Mouse (Mus musculus) kidney, postnatal 10 days (tissue): ENCODE data around the gene Slc27a1.

ENCODE experiments used
- DNase-seq: peaks from one replicate; pipeline ENCODE4 v3.0.0; 2021; ENCODE audit warnings: mixed read lengths

The Slc27a1 gene

DNA sequence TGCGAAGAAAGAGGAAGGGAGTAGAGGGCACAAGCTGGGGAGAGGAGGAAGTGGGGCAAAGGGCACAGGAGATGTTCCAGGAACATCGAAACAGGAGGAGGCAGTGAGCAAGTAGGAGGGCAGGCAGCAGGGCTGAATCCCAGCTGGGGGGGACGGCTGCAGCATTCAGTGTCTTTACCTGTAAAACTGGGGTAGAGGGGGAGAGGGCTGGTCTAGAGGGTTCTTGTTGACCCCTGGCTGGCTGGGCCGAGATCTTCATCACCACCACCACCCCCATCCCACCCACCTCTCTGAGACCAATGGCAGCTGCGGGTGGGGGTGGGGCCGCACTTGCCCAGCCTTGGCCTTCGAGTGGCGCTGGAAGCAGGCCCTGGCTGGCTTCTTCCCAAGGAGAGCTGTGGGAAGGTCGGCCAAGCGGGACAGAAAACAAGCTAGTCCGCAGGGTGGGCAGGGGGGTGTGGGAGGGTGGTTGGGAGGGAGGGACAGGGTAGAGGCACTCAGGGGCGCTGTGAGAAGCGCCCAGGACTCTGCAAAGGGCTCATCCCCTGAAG, at the start of gene Slc27a1:
Gene Slc27a1 (plus strand): TSS at position 496 of the 551 bp plus-strand sequence.
- DNase-seq = peak; percentile 88

DNA sequence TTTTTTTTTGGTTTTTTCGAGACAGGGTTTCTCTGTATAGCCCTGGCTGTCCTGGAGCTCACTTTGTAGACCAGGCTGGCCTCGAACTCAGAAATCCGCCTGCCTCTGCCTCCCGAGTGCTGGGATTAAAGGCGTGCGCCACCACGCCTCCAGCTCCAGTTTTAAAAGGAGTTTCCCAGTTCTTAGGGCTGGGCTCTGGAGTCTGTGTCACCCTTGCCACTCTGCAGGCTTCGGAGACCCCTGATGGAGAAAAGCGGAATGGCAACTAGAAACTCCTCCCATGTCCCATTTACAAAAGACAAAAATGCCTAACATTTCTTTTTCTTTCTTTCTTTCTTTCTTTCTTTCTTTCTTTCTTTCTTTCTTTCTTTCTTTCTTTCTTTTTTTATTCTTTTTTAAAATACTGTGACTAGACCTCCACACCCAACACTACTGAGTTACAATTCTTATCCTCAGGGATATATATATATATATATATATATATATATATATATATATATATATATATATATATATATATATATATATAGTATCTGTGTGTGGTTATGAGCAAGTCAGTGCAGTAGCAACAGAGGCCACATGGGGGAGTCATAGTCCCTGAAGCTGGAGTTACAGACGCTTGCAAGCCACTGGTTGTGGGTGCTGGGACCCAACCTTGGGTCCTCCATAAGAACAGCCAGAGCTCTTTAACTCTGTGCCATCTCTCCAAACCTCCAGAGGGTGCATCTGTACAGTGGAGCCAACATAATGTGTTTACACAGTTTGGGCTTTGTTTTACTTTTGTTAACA, 49.5 kb upstream of the Slc27a1 start:
- DNase-seq = peak; percentile 84

DNA sequence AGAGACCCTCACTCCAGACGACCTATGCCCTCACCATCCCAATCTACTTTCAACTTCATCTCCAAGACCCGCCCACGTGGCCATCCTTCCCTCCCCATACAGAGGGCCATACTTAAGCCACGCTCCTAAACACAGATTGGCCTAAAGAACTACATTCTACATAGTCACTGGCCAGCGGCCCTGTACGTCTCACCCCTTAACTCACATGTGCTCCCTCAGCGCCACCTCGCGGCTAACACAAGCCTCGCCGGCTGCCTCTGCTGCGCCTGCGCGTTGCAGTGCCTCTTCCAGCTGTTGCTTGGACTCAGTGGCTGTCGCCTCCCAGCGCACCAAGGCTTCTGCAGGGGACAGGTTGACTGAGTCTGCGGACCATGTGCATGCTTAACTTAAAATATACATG, 47.0 kb upstream of the Slc27a1 start:
- peak; percentile 98 for DNase-seq

DNA sequence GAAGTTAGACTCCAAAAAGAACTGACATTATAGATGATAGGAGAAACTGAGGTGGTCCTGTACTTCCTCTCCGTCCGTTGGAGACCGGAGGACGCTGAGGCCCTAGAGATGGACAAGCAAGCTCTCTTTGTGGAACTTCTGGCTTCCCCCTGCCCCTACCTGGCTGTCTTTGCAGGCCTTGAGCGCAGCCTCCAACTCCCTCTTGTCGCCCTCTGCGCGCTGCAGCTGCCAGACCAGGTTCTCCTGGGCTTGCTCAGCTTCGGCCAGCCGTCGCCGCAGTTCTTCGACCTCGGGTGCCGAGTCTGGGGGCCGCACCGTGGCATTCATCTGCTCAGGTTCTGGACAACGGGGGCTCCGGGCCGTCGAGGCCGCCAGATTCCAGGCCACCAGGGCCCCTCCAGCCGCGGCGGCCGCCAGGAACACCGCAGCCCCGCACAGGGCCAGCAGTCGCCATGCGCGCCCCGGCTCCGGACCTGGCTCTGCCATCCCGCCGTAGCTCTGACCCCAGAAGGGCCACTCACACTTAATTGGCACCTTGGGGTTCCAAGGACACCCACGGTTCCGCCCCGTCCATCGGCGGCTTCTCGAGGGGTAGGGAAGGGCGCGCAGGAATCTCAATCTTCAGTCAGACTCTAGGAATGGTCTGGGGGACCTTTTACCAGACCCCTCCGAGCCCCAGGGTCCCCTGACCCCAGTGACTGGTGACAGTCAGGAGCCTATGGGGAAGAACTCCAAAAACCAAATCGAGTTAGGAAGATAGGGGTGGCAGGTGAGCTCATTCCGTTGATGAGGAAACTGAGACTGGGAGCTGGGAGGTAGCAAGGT, 43.2 kb upstream of the Slc27a1 start, which contains the start of gene Ccdc194:
Gene Ccdc194 (minus strand): TSS at position 486 of the 825 bp plus-strand sequence.
- DNase-seq = no peak

DNA sequence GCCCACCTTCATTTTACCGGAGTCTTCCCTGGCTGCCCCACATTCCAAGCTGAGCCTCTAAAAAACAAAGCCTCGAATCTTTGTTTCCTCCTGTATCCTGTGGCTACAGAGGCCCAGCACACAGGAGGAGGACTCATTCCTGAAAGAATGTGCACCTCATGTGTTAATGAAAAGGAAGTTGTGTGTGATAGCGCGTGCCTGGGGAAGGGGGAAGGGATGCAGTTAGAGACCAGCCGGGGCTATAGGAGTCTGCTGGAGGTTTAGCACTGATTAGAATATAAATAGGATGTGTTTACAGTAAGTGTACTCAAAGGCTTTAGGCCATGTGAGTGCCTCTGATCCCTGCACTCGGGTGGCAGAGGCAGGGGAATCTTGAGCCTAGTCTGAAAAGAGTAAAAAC, 42.4 kb upstream of the Slc27a1 start:
- peak; percentile 37 for DNase-seq

DNA sequence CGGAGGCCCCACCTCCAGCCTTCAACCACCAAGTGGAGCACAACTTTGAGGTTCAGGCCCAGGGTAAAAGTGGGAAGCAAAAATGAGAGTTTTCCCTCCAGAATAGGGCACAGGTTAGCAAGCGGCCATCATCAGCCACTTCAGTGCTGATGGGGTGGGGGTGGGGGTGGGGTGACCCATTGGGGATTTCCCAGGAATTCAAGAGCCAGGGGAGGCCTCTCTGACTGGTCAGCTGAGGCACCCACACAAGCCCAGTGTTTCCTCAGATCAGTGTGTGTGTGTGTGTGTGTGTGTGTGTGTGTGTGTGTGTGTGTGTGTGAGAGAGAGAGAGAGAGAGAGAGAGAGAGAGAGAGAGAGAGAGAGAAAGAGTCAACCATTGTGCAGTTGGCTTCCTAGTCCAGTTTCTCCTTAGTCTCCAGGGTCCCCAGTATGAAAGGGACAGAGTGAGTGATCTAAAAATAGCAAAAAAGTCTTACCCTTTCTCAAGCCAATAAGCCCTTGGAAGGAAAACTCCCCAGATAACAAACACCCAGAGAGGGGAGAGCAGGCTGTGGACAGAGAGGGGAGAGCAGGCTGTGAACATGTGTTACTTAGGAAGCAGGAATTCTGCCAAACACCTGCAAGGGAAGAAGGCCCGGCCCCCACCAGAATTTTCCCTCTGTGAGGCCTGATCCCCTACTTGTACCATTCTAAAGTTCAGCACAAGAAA, 41.4 kb upstream of the Slc27a1 start:
- no peak for DNase-seq

DNA sequence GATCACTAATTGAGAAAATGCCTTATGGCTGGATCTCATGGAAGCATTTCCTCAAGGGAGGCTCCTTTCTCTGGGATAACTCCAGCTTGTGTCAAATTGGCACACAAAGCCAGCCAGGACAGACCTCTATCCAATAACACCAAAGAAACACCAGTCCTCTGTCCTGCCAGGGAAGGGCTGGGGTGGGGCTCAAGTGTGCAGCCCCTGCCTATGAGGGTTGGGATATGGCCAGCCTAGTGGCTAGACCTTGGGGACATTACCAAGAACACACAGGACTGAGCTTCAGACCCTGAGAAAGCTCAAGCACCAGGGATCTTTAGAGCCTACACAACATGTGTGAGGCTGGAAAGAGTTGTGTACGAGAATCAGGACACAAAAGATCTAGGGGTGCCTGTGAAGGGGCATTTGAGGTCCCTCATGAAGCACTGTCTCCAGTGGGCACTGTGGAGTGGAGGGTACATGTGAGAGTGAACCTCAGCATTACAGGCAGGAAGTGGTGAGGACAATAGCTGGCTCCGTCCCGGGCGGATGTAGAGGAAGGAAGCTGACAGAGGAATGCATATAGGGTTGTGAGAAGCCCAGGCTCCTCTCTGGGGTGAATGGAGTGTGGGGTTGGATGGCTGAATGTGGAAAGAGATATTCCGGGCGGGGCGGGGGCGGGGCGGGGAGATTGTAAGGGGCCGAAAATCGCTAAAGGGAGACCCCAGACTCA, 40.2 kb upstream of the Slc27a1 start:
- peak; percentile 73 for DNase-seq

DNA sequence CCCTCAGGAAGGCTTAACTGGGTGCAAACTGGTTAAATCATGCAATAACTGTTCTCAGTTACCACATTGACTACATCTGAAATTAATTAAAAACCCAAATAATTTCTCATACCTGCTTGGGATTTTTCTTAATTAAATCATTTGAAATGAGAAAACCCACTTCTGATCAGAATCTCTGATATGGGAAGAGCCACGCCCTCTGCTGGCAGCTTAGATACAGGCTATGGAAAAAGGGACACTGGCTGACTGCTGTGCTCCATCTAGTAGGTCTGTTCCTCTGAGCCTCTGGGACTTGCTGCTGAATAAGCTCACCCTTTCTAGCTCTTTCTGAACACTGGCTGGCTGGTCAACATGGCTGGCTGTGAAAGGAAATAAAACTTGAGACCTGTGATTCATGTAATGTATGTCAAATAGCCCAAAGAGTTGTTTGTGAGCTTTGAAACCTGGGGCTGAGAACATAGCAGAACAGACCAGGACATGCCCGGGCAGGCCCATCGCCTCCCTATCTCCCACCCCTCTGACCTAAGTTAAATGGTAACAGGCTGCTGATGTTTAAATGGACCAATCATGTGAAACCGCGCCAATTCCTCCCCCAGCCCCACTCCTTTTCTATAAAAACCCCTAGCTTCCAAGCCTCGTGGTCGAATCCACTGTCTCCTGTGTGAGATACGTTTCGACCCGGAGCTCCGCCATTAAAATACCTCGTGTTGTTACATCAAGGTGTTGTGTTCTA, 37.8 kb upstream of the Slc27a1 start:
- DNase-seq = peak; percentile 67

DNA sequence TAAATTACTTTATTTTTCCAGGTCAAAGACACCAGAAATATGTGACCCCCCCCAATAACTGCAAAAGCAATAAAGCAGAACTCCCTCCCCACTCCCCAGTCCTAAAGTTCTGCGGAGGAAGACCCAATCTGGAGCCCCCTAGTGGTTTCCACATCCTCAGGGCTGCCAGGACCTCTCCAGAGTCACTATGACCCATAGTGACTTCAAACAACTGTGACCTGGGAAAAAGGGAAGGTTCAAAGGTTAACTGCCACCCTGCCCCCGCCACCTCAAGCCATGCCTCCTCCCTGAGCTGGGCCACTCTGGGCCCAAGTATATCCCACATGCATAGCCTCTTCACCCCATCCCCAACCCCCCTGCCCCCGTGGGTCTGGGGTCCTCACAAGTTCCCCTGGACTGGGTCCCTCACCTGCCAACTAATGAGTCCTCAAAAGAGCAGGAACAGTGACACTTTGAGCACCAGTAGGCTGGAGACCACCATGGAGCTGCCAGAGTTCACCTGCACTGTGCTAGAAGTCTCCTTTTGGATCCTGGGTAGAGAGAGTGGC, 34.3 kb upstream of the Slc27a1 start:
- peak; percentile 28 for DNase-seq

DNA sequence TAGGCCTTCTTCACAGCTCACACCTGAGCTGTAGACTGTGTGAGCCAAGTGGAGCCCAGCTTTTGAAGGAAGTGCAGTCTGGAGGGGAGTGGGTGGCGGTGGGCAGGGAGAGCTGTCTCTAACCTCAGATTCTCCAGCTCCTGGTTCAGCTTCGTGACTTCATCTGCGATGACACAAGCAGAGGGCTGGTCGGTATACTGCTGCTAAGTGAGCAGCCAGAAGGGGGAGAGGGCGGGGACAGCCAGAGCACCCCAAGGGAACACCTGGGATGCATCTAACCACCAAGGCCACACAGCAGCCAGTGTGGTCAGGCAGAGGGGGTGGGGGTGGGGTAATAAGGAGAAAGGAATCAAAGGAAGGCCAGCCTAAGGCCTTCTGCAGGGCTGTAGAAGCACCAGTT, 33.0 kb upstream of the Slc27a1 start:
- DNase-seq = no peak

DNA sequence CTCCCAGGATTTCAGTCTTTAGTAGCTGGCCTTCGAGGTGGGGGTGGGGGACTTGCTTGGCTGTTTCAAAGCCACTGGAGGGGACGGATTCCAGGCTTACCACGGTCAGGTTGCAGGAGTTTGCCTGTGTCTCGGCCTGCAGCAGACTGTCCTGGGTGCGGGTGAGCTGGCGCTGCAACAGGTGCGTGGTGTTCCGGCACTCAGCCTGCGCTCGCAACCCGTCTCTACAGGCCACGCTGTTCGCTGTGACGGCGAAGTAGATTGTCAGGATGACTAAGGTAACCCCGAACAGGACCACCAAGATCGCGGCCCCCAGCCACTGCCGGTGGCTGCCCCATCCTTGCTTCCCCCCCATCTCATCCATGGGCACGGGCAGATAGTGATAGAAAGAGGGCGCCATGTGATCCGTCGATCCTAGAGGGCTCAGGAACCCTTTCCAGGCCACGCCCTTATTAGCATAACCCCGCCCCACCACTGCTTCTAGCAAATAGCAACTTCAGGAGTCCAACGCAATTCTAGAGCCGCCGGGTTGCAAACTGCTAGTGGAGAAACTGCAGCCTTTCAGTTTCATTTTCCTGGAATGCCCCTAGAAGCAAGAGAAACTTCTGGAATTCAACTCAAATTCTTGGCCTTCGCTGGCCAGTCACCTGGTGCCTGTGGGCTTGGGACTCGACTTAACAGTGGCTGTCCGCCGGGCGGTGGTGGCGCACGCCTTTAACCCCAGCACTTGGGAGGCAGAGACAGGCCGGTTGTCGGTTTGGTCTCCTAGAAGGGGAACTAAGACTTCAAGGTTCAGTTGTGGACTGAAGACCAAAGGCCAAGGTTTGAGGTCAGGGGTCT, 31.4 kb upstream of the Slc27a1 start, which contains the start of gene Bst2:
Gene Bst2 (minus strand): TSS at position 429 of the 840 bp plus-strand sequence.
- peak; percentile 93 for DNase-seq

DNA sequence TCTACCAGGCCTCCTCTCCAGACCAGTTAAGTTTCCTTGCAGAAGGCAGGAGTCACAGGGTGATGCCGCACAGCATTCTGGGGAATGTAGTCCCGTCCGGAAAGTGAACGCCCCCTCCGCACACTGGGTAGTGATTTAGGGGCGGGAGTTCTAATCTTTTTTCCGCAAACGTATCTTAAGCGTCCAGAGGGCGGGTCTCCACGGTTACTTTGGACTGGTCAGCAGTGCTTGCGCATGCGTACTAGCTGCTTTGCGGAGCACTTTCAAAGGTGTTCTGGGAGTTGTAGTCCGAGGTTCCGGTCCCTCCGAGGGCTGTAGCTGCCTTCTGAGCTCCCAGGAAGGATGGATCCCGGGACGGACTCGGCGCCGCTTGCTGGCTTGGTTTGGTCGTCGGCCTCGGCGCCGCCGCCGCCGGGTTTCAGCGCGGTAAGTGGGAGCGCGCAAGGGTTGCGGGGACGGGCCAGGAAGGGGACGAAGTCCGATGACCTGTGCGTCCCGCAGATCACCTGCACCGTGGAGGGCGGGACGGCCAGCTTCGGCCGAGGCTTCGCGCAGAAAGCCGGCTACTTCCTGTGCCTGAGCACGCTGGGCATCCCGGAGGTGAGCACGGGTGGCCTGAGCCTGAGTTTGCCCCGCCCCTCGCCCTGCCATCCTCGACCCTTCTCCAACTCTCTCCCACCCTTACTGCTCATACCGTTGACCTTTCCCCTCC, 25.9 kb upstream of the Slc27a1 start, which contains the start of gene Mvb12a:
Gene Mvb12a (plus strand): TSS at position 291 of the 712 bp plus-strand sequence.
- DNase-seq = peak; percentile 97

DNA sequence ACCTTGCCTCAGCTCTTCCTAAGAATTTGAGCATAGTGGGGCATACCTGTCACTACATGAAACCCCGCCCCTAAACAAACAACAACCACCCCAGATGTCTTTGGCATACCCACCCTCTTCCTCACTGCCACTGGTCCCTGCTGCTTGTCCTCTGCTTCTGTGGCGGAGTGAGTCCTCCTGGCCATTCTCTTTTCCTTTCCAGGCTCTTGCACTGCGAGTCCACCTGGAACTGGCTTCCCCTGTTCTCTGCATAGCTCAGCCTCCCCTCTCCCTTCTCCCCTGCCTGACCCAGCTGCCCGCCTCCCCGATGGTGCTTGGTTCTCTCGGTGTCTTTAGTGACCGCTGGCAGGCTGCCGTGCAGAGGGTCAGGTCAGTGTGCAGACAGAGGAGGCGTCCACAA, 24.9 kb upstream of the Slc27a1 start:
- DNase-seq = no peak

DNA sequence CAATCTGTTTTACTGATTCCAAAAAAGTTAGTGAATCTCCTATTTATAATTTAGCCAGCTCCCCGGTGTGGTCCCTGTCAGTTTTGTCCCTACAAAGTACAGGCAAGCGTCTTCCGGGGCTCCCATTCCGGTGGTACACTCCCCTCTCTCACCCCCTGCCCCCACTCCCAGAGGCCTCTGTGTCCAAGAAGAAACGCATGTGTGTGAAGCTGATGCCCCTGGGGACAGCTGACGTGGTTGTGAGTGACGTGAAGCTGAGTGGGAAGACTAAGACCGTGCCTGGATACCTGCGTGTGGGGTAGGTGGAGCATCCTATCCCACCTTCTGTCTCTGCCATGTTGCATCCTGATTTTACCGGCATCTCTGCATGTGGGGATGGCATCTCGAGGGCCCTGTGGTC, 23.6 kb upstream of the Slc27a1 start:
- DNase-seq = no peak

DNA sequence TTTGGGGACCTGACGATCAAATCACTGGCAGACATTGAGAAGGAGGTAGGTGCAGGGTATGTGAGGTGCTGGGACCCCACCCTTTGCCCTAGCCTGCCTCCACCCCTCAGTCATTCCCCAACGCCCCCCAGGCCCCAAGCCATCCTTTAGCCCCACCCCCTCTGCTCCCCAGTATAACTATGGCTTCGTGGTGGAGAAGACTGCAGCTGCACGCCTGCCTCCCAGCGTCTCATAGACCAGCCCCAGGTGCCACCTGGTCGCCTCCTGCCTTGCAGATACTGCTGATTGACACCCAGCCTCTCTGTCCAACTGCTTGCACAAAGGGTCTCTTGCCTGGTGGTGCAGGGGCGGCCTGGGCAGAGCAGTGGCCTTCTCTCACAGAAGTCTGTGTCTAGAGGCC, 21.1 kb upstream of the Slc27a1 start:
- no peak for DNase-seq

DNA sequence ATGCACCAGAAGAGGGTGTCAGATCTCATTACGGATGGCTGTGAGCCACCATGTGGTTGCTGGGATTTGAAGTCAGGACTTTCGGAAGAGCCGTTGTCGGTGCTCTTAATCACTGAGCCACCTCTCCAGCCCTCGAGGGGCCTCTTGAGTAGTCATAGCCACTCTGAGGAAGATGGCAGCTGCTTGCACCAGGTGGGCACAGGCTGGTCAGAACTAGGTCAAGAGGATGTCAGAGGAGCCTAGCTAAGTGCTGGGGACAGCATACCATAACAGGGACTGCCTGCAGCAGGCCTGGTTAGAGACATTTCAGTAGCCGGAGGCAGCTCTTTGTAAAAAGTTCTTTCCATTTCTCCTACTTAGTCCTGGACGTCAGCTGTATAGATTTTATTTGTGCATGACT, 17.9 kb upstream of the Slc27a1 start:
- DNase-seq = no peak

DNA sequence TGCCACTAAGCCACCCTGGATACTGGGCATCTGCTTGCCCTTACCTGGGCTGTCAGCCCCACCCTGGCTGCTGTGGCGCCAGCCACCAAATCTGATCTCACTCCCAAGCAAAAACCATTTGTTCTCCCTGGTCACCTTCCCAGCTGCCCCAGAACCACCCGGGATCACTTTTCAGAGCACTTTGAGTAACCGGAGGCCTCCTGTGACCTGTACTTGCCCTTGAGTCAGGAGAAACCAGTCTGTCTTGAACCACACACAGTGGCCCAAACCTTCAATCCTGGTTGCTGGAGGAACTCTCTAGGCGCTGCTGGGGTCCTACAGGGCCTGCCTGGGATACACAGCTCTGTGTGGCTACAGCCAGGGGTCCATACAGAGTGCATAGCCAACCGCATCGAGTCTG, 15.9 kb upstream of the Slc27a1 start:
- DNase-seq = no peak

DNA sequence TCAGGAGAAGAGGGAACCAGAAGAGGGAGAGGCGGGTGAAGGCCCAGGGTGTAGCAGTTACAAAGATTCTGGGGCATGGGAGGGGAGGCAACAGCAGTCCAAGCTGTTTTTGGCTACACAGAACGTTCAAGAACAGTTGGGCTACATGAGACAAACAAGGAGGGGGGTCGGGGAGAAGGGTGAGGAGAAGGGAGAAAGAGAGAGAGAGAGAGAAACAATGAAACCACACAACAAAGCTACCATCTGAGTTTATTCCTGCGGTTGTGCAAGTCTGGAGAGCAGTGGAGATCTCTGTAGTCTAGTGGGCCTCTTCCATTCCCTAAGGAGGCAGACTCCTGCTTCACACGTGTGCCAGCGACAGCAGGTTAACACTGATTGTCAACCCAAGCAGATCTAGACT, 14.7 kb upstream of the Slc27a1 start:
- no peak for DNase-seq

DNA sequence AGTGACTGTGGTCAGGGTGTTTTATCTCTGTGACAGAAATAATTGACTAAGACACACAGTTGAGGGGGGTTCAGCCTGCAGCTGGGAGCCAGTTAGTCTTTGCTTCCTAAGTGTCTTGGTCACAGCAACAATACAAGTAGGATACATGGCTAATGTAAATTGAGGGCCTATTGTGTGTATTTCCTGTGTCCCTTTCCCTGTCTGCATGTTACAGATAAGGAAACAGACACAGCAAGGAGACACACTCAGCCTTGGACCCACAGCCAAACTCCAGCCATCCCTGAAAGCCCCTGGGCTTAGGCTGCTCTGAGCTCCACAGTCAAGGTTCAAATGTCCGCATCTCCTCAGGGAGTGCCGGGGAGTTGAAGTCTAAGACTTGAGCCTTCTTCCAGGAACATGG, 14.0 kb upstream of the Slc27a1 start:
- no peak for DNase-seq
